Mouse (Mus musculus) MEL (cell line): ENCODE results near the gene Pip5k1c. TPM values are rescaled to one million over a fixed set of nuclear protein-coding genes. Genes with fewer than 3 reads are reported as not detected.
A peak's percentile ranks its signal among the peaks of the same experiment; 100 is the strongest.

ENCODE experiments used
- DNase-seq: peaks from one replicate; pipeline ENCODE4 v3.0.0; 2011; ENCODE audit warnings: low read depth, low spot score
- H3K27ac ChIP-seq: 2 replicates; pipeline ENCODE4 v1.5.1; 2012; ENCODE audit warnings: low read depth, mild to moderate bottlenecking, control low read depth, low read length, moderate library complexity; ENCODE audit not compliant: control insufficient read depth
- H3K27me3 ChIP-seq, 2 experiments: fragments of 150-350 bp in 1 of 2; sonication (generic) in 1 of 2; 2 replicates each; pipeline ENCODE4 v1.6.1; 2012; ENCODE audit warnings: low read length in 2 of 2, mild to moderate bottlenecking in 2 of 2, improper control_type of control experiment in 1 of 2, moderate library complexity in 1 of 2; ENCODE audit not compliant: insufficient read depth in 2 of 2, control insufficient read depth in 1 of 2
- H3K36me3 ChIP-seq, 2 experiments: 2 replicates each; pipeline ENCODE4 v1.6.1; 2012 to 2014; ENCODE audit warnings: low read length in 2 of 2, improper control_type of control experiment in 1 of 2, inconsistent platforms in 1 of 2, mild to moderate bottlenecking in 1 of 2; ENCODE audit not compliant: insufficient read depth in 2 of 2, control insufficient read depth in 1 of 2
- H3K4me1 ChIP-seq, 2 experiments: fragments of 150-350 bp in 1 of 2; sonication (generic) in 1 of 2; 2 replicates each; pipeline ENCODE4 v1.6.1; 2012; ENCODE audit warnings: low read length in 2 of 2, improper control_type of control experiment in 1 of 2, mild to moderate bottlenecking in 1 of 2; ENCODE audit not compliant: insufficient read depth in 2 of 2, control insufficient read depth in 1 of 2
- H3K4me3 ChIP-seq, 2 experiments: fragments of 150-350 bp in 1 of 2; sonication (generic) in 1 of 2; 2 replicates each; pipeline ENCODE4 v1.5.1; 2012; ENCODE audit warnings: low read depth in 2 of 2, low read length in 2 of 2, mild to moderate bottlenecking in 2 of 2, moderate library complexity in 2 of 2, control low read depth in 1 of 2, improper control_type of control experiment in 1 of 2; ENCODE audit not compliant: control insufficient read depth in 1 of 2, insufficient read depth in 1 of 2
- H3K79me2 ChIP-seq: 2 replicates; pipeline ENCODE4 v1.6.1; 2012; ENCODE audit warnings: mild to moderate bottlenecking, low read length, moderate library complexity; ENCODE audit not compliant: control insufficient read depth, poor library complexity, insufficient read depth
- H3K9ac ChIP-seq: 2 replicates; pipeline ENCODE4 v1.6.1; 2012; ENCODE audit warnings: low read depth, mild to moderate bottlenecking, control low read depth, low read length, moderate library complexity; ENCODE audit not compliant: control insufficient read depth, poor library complexity, severe bottlenecking
- H3K9me3 ChIP-seq: fragments of 150-350 bp; sonication (generic); replicated peaks from 2 replicates; pipeline ENCODE4 v1.6.1; 2012; ENCODE audit warnings: mild to moderate bottlenecking, low read length, improper control_type of control experiment, moderate library complexity; ENCODE audit not compliant: insufficient read depth
- BHLHE40 ChIP-seq: IDR thresholded peaks from 2 replicates; pipeline ENCODE4 v1.6.1; 2012; ENCODE audit warnings: low read depth, mild to moderate bottlenecking, inconsistent platforms, low read length, improper control_type of control experiment, borderline replicate concordance
- CTCF ChIP-seq, 3 experiments: IDR thresholded peaks in 2 of 3; conservative IDR thresholded peaks in 1 of 3; 2 replicates each; pipeline ENCODE4 v1.5.1; 2011 to 2012; ENCODE audit warnings: low read length in 3 of 3, low read depth in 2 of 3, mild to moderate bottlenecking in 2 of 3, improper control_type of control experiment in 1 of 3, inconsistent platforms in 1 of 3, mixed read lengths in 1 of 3, moderate library complexity in 1 of 3; ENCODE audit not compliant: control insufficient read depth in 1 of 3, insufficient read depth in 1 of 3, poor library complexity in 1 of 3, severe bottlenecking in 1 of 3
- EP300 ChIP-seq, 2 experiments: IDR thresholded peaks; 2 replicates each; pipeline ENCODE4 v1.6.1; 2011; ENCODE audit warnings: improper control_type of control experiment in 2 of 2, low read length in 2 of 2, low read depth in 1 of 2, mild to moderate bottlenecking in 1 of 2
- ETS1 ChIP-seq: IDR thresholded peaks from 2 replicates; pipeline ENCODE4 v1.6.1; 2012; ENCODE audit warnings: low read depth, mild to moderate bottlenecking, inconsistent platforms, low read length, improper control_type of control experiment, moderate library complexity
- GABPA ChIP-seq: IDR thresholded peaks from 2 replicates; pipeline ENCODE4 v1.6.1; 2012; ENCODE audit warnings: low read depth, mild to moderate bottlenecking, inconsistent platforms, low read length, improper control_type of control experiment, moderate library complexity
- GATA1 ChIP-seq: IDR thresholded peaks from 2 replicates; pipeline ENCODE4 v1.6.1; 2011; ENCODE audit warnings: low read depth, low read length, improper control_type of control experiment
- JUND ChIP-seq: IDR thresholded peaks from 2 replicates; pipeline ENCODE4 v1.6.1; 2011; ENCODE audit warnings: low read depth, mild to moderate bottlenecking, improper control_type of control experiment, low read length
- MAFK ChIP-seq: IDR thresholded peaks from 2 replicates; pipeline ENCODE4 v1.6.1; 2011; ENCODE audit warnings: low read depth, mild to moderate bottlenecking, low read length, improper control_type of control experiment, borderline replicate concordance
- MAZ ChIP-seq: IDR thresholded peaks from 2 replicates; pipeline ENCODE4 v1.6.1; 2012; ENCODE audit warnings: low read depth, mild to moderate bottlenecking, inconsistent platforms, low read length, improper control_type of control experiment
- MXI1 ChIP-seq: IDR thresholded peaks from 2 replicates; pipeline ENCODE4 v1.6.1; 2011; ENCODE audit warnings: mild to moderate bottlenecking, low read depth, low read length, improper control_type of control experiment
- MYB ChIP-seq: IDR thresholded peaks from 2 replicates; pipeline ENCODE4 v1.6.1; 2011; ENCODE audit warnings: mild to moderate bottlenecking, low read depth, low read length, improper control_type of control experiment
- NELFE ChIP-seq: IDR thresholded peaks from 2 replicates; pipeline ENCODE4 v1.6.1; 2011; ENCODE audit warnings: low read depth, low read length, improper control_type of control experiment
- POLR2AphosphoS2 ChIP-seq: IDR thresholded peaks from 2 replicates; pipeline ENCODE4 v1.6.1; 2011; ENCODE audit warnings: low read length, improper control_type of control experiment
- POLR2AphosphoS5 ChIP-seq: IDR thresholded peaks from 2 replicates; pipeline ENCODE4 v1.6.1; 2012; ENCODE audit warnings: low read depth, borderline replicate concordance, mild to moderate bottlenecking, inconsistent platforms, low read length, moderate library complexity, mixed read lengths
- RAD21 ChIP-seq: IDR thresholded peaks from 2 replicates; pipeline ENCODE4 v1.6.1; 2011; ENCODE audit warnings: mild to moderate bottlenecking, low read depth, low read length, improper control_type of control experiment
- RCOR1 ChIP-seq: IDR thresholded peaks from 2 replicates; pipeline ENCODE4 v1.6.1; 2012; ENCODE audit warnings: low read depth, mild to moderate bottlenecking, inconsistent platforms, low read length, improper control_type of control experiment
- SIN3A ChIP-seq: IDR thresholded peaks from 2 replicates; pipeline ENCODE4 v1.6.1; 2012; ENCODE audit warnings: low read length, improper control_type of control experiment, inconsistent platforms
- SMC3 ChIP-seq: IDR thresholded peaks from 2 replicates; pipeline ENCODE4 v1.6.1; 2011; ENCODE audit warnings: low read depth, low read length, improper control_type of control experiment
- TBP ChIP-seq: IDR thresholded peaks from 2 replicates; pipeline ENCODE4 v1.8.0; 2011; ENCODE audit warnings: low read depth, low read length, improper control_type of control experiment
- UBTF ChIP-seq: IDR thresholded peaks from 2 replicates; pipeline ENCODE4 v1.6.1; 2012; ENCODE audit warnings: low read depth, mild to moderate bottlenecking, inconsistent platforms, low read length, improper control_type of control experiment, moderate library complexity, borderline replicate concordance; ENCODE audit not compliant: insufficient read depth
- USF1 ChIP-seq: IDR thresholded peaks from 2 replicates; pipeline ENCODE4 v1.6.1; 2014; ENCODE audit warnings: low read depth, mild to moderate bottlenecking, inconsistent platforms, low read length, improper control_type of control experiment, moderate library complexity
- ZC3H11A ChIP-seq: IDR thresholded peaks from 2 replicates; pipeline ENCODE4 v1.6.1; 2012; ENCODE audit warnings: low read depth, mild to moderate bottlenecking, inconsistent platforms, low read length, improper control_type of control experiment
- ZKSCAN1 ChIP-seq: IDR thresholded peaks from 2 replicates; pipeline ENCODE4 v1.6.1; 2012; ENCODE audit warnings: low read depth, mild to moderate bottlenecking, inconsistent platforms, low read length, improper control_type of control experiment, moderate library complexity
- ZMIZ1 ChIP-seq: IDR thresholded peaks from 2 replicates; pipeline ENCODE4 v1.6.1; 2012; ENCODE audit warnings: low read depth, mild to moderate bottlenecking, inconsistent platforms, low read length, improper control_type of control experiment, moderate library complexity
- polyA plus RNA-seq, 2 experiments: library from polyadenylated mRNA; stranded (reverse) in 1 of 2; unstranded in 1 of 2; fragments of >175 nt in 1 of 2; fragments of >200 nt in 1 of 2; gene quantifications; 2 replicates each; pipeline versions ENCODE4 v1.2.1 to v1.2.4; 2012; ENCODE audit warnings: low replicate concordance in 2 of 2, low read depth in 1 of 2; ENCODE audit not compliant: insufficient read length in 2 of 2, insufficient read depth in 1 of 2, missing spikeins in 1 of 2
- total RNA-seq: library from RNA; depleted of rRNA; stranded (reverse); fragments of 300-350 nt; gene quantifications from 2 replicates; pipeline ENCODE4 v1.2.3, GENCODE M21; 2012

The Pip5k1c gene
- total and polyA plus RNA-seq, 3 experiments: 14.4 to 40.5 TPM; not detected in 1

DNA sequence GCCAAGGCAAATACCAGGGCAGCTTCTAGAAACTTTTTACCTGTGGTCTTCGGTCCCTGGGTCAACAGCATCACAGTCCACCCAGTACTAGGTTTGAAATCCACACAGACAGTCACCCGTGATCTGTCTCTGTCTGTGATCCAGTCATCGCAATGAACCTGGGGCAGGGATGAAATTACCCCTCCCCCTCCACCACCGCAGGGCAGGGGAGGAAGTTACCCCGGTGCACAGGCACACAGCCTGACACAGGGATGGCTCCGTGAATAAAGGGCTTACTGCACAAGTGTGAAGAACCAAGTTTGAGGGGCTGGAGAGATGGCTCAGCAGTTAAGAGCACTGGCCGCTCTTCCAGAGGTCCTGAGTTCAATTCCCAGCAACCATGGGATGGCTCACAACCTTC lies 11.0 kb downstream of the Pip5k1c start:
- Histone ChIP-seq H3K27me3 (no peaks in the 10 kb centered on the region), H3K4me1 (no peaks in the 10 kb centered on the region), H3K79me2 (peaks cover 22% of the 10 kb centered on the region), H3K9me3 (no peaks in the 10 kb centered on the region), H3K36me3 (peaks cover 0 to 2% of the 10 kb centered on the region in 2 experiments; a peak in 1 of 4 replicates), H3K9ac (no peak overlapping the region), H3K4me3 (no peak overlapping the region), H3K27ac (no peak overlapping the region)
- TF ChIP-seq RCOR1 (no peak), UBTF (no peak), POLR2AphosphoS2 (no peak), USF1 (no peak), MXI1 (no peak), NELFE (no peak), ZKSCAN1 (no peak), ETS1 (no peak), CTCF (IDR thresholded peaks at IDR 0.05 in 2 of 3, conservative IDR thresholded peaks at IDR 0.05 in 1 of 3; ENCODE audit: control insufficient read depth in 1 of 3, insufficient read depth in 1 of 3, low read depth in 2 of 3, low read length in 3 of 3, poor library complexity in 1 of 3, severe bottlenecking in 1 of 3) (no peak), GATA1 (no peak), SIN3A (no peak), BHLHE40 (no peak), MYB (no peak), EP300 (IDR thresholded peaks at IDR 0.05; ENCODE audit: low read depth in 1 of 2, low read length in 2 of 2) (no peak), MAFK (no peak), ZMIZ1 (no peak), POLR2AphosphoS5 (no peak), ZC3H11A (no peak), GABPA (no peak)
- DNase-seq: no peak

DNA sequence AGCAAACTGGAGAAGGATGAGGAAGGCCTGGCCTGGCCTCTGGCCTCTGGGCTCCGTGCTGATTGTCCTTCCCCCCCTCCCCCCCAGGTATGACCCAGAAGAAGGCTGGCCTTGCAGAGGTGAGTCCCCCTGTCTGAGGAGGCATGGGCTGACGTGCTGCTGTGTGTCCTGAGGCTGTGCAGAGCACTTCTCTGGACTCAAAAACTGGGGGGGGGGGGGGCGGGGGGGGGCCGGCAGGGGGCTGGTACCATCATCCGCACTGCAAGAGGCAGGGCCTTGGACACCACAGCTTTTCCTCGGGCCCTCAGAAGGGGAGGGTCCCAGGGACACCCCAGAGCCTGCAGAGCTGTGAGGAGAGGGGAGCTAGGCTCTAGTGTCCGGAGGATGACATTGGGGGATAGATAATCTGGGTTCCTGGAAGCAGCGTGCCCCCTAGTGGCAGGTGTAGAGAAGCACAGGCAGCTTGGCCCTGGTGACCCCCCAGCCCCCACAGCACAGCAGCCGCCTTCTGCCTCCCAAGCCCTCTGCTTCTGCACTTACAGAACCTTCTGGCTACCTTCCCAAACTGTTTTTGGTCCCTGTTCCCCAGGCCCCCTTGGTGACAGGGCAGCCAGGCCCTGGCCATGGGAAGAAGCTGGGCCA lies 12.0 kb downstream of the Pip5k1c start:
- peak; percentile 63 for DNase-seq
- peaks cover 12% of the 10 kb centered on the region for H3K79me2 ChIP-seq
- no peak for TF ChIP-seq MXI1
- peak; percentile 53 for TF ChIP-seq SMC3
- TF ChIP-seq MAFK: no peak
- 0 out of 2 replicates have a peak, but pooled peaks have one; percentile 26 for TF ChIP-seq ZC3H11A
- peak; percentile 77 to 88 (median 78) for TF ChIP-seq CTCF (IDR thresholded peaks at IDR 0.05 in 2 of 3, conservative IDR thresholded peaks at IDR 0.05 in 1 of 3; ENCODE audit: control insufficient read depth in 1 of 3, insufficient read depth in 1 of 3, low read depth in 2 of 3, low read length in 3 of 3, poor library complexity in 1 of 3, severe bottlenecking in 1 of 3)
- TF ChIP-seq MAZ: 0 out of 2 replicates have a peak, but pooled peaks have one; percentile 28
- TF ChIP-seq ZKSCAN1: no peak
- no peak for TF ChIP-seq TBP
- peak; percentile 56 for TF ChIP-seq RAD21
- no peak for TF ChIP-seq JUND
- no peaks in the 10 kb centered on the region for H3K27me3 ChIP-seq
- no peak overlapping the region for H3K4me3 ChIP-seq
- no peak overlapping the region for H3K9ac ChIP-seq
- no peaks in the 10 kb centered on the region for H3K4me1 ChIP-seq
- peaks cover 0 to 4% of the 10 kb centered on the region in 2 experiments; a peak in 1 of 4 replicates for H3K36me3 ChIP-seq
- no peak overlapping the region for H3K27ac ChIP-seq
- no peaks in the 10 kb centered on the region for H3K9me3 ChIP-seq
